Mouse (Mus musculus): ENCODE results near the gene Slc25a11. TPM values are rescaled to one million over a fixed set of nuclear protein-coding genes. Genes with fewer than 3 reads are reported as not detected.

Gene Slc25a11
- polyA plus RNA-seq, 1 experiment from 2014 or later = 210 TPM

DNA sequence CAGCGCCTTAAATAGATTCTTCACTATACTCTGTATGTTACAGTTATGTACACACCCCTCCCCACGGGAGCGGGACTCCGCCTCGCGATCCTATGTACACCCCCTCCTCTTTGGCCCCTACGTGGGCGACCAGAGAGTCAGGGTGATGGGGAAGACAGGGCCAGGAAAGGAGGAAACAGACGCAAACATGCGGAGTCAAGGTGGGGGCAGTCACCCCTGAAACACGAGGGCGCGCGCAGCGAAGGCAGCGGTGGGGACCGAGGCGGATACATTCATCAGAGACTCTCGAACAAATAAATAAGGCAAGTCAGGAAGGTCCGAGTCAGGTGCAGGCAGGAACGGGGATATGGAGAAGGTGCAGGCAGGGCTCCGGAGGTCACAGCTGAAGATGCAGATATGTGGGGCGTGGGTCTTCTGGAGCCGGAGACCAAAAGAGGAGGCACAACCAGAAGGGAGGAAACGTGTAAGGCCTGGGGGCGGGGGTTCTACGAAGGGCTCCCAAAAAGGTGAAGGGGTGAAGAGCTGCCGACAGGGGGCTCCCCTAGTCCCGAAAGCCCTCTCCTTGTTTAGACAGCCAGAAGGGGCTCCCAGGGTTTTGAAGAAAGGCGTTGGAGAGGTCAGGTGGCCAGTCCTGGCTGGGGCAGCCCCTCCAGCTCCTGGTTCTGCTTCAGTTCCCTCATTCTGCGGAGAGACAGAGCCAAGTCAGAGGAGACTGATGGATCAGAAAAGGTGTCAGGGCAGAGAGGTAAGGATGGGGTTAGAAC lies 22.5 kb upstream of the Slc25a11 start:
- no peaks in the 10 kb centered on the region for H3K27me3 ChIP-seq (replicated peaks; ENCODE audit: control insufficient read depth, insufficient read depth, low read length)
- no peaks in the 10 kb centered on the region for H3K4me1 ChIP-seq (replicated peaks; ENCODE audit: control insufficient read depth, insufficient read depth, low read length)

DNA sequence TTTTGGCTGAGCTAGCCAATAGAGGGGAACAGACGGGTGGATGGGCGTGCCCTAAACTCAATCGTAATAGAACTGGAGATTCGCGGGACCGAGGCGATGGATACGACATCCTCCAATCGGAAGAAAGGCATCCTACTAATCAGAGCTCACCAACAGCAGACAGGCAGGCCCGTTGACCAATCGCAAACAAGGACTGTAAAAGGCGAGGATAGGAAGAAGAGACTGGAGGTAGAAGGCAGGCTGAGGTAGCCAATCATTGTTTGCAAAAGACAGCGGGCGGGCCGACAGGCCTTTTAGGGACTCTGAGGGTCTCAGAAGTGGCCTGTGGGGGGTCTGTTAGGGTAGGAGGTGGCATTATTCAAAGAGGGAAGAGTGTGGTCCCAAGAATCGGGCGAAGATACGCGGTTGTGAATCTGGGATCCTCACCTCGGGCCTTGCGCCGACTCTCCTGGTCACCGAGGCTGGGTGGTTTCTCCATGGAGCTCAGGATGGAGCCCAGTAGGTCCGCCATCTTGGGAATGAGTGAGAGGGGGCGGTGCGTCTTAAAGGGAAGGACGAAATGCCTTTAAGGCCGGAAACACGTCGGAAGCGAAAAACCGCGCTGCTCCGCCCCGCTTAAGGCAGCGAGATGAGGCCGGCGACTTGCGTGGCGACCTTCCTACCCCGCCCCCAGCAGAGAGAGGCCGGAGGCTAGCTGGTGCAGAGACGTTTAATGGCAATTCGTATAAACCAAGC lies 21.7 kb upstream of the Slc25a11 start, which contains the start of gene Spag7:
TSS of gene Spag7 (minus strand) at position 646 of the 735 bp plus-strand sequence.
- H3K9me3 ChIP-seq (ENCODE audit: control insufficient read depth) = no peaks in the 10 kb centered on the region
- under 1% methylated on average over 44 of the region's 44 CpGs for WGBS
- no peaks in the 10 kb centered on the region for H3K27me3 ChIP-seq (replicated peaks; ENCODE audit: control insufficient read depth, insufficient read depth, low read length)
- peak within 1 kb of the TSS; percentile 88 for H3K27ac ChIP-seq (ENCODE audit: low read depth, low read length)
- ATAC-seq = peak; percentile 98
- no peaks in the 10 kb centered on the region for H3K4me1 ChIP-seq (replicated peaks; ENCODE audit: control insufficient read depth, insufficient read depth, low read length)
- peaks cover 40% of the 10 kb centered on the region for H3K36me3 ChIP-seq (ENCODE audit: control insufficient read depth, insufficient read depth)
- H3K4me3 ChIP-seq (ENCODE audit: low read depth, low read length) = peak within 1 kb of the TSS; percentile 63
- TF ChIP-seq CTCF (IDR thresholded peaks at IDR 0.05; ENCODE audit: low read depth) = no peak
- peak within 1 kb of the TSS; percentile 93 for H3K4me2 ChIP-seq (replicated peaks; ENCODE audit: low read depth)
- H3K9ac ChIP-seq (ENCODE audit: low read depth, low read length) = peak within 1 kb of the TSS; percentile 59

More for the DNA sequence above, 22.5 kb upstream of the Slc25a11 start:
- H3K9ac ChIP-seq (ENCODE audit: low read depth, low read length) = peak overlapping the region; percentile 59
- peak overlapping the region; percentile 93 for H3K4me2 ChIP-seq (replicated peaks; ENCODE audit: low read depth)
- no peaks in the 10 kb centered on the region for H3K9me3 ChIP-seq (ENCODE audit: control insufficient read depth)
- H3K27ac ChIP-seq (ENCODE audit: low read depth, low read length) = peak overlapping the region; percentile 88
- peaks cover 40% of the 10 kb centered on the region for H3K36me3 ChIP-seq (ENCODE audit: control insufficient read depth, insufficient read depth)
- peak; percentile 70 for TF ChIP-seq CTCF (IDR thresholded peaks at IDR 0.05; ENCODE audit: low read depth)
- H3K4me3 ChIP-seq (ENCODE audit: low read depth, low read length) = peak overlapping the region; percentile 63
- WGBS = under 1% methylated on average over 31 of the region's 31 CpGs
- no peak for ATAC-seq

GRCm38 (mm10) chr11:70668335-70668770 lies 21.1 kb upstream of the Slc25a11 start:
- Histone ChIP-seq H3K27ac (ENCODE audit: low read depth, low read length) (no peak overlapping the region), H3K9me3 (ENCODE audit: control insufficient read depth) (no peaks in the 10 kb centered on the region), H3K9ac (ENCODE audit: low read depth, low read length) (peak overlapping the region; percentile 32), H3K27me3 (replicated peaks; ENCODE audit: control insufficient read depth, insufficient read depth, low read length) (no peaks in the 10 kb centered on the region), H3K4me2 (replicated peaks; ENCODE audit: low read depth) (peak overlapping the region; percentile 93), H3K4me3 (ENCODE audit: low read depth, low read length) (peak overlapping the region; percentile 63), H3K4me1 (replicated peaks; ENCODE audit: control insufficient read depth, insufficient read depth, low read length) (no peaks in the 10 kb centered on the region), H3K36me3 (ENCODE audit: control insufficient read depth, insufficient read depth) (peaks cover 40% of the 10 kb centered on the region)
- ATAC-seq = peak; percentile 29
- under 1% methylated on average over 15 of the region's 15 CpGs for WGBS
- TF ChIP-seq CTCF (IDR thresholded peaks at IDR 0.05; ENCODE audit: low read depth) = no peak

GRCm38 (mm10) chr11:70667271-70668150 lies 20.2 kb upstream of the Slc25a11 start:
- WGBS = 53% methylated on average over 14 of the region's 14 CpGs
- Histone ChIP-seq H3K9ac (ENCODE audit: low read depth, low read length) (no peak overlapping the region; the same call in 1 of the 2 replicates), H3K36me3 (ENCODE audit: control insufficient read depth, insufficient read depth) (peaks cover 45% of the 10 kb centered on the region), H3K27me3 (replicated peaks; ENCODE audit: control insufficient read depth, insufficient read depth, low read length) (no peaks in the 10 kb centered on the region), H3K4me3 (ENCODE audit: low read depth, low read length) (peak overlapping the region; percentile 63), H3K4me1 (replicated peaks; ENCODE audit: control insufficient read depth, insufficient read depth, low read length) (no peaks in the 10 kb centered on the region), H3K4me2 (replicated peaks; ENCODE audit: low read depth) (peak overlapping the region; percentile 93), H3K9me3 (ENCODE audit: control insufficient read depth) (no peaks in the 10 kb centered on the region), H3K27ac (ENCODE audit: low read depth, low read length) (no peak overlapping the region)
- ATAC-seq = no peak
- no peak for TF ChIP-seq CTCF (IDR thresholded peaks at IDR 0.05; ENCODE audit: low read depth)

DNA sequence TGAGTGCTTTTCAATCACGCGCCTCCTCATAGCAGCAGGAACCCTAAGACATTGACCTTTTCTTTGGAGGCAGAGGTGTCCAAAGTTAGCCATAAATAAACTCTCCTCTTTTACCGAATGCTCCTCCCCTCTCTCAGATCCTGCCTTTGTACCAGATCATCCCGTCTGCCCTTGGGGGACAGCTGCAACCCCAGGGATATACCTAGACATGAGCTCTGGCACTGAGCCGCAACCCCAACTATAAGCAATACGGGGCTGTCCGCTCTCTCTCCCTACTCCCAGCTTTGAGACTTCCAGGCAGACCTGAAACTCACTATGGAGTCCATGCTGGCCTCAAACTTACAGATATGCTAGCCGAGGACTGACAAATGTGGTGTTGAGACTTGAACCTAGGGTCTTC lies 19.4 kb upstream of the Slc25a11 start:
- no peak overlapping the region for H3K4me3 ChIP-seq (ENCODE audit: low read depth, low read length)
- TF ChIP-seq CTCF (IDR thresholded peaks at IDR 0.05; ENCODE audit: low read depth) = no peak
- no peaks in the 10 kb centered on the region for H3K27me3 ChIP-seq (replicated peaks; ENCODE audit: control insufficient read depth, insufficient read depth, low read length)
- H3K9me3 ChIP-seq (ENCODE audit: control insufficient read depth) = no peaks in the 10 kb centered on the region
- H3K9ac ChIP-seq (ENCODE audit: low read depth, low read length) = no peak overlapping the region
- ATAC-seq = no peak
- H3K4me2 ChIP-seq (replicated peaks; ENCODE audit: low read depth) = no peak overlapping the region
- peaks cover 51% of the 10 kb centered on the region for H3K36me3 ChIP-seq (ENCODE audit: control insufficient read depth, insufficient read depth)
- H3K27ac ChIP-seq (ENCODE audit: low read depth, low read length) = no peak overlapping the region
- 96% methylated on average over 8 of the region's 8 CpGs for WGBS
- no peaks in the 10 kb centered on the region for H3K4me1 ChIP-seq (replicated peaks; ENCODE audit: control insufficient read depth, insufficient read depth, low read length)
